Mouse (Mus musculus) urinary bladder, adult 18-20 months (tissue): ENCODE measurements around the gene Dtx2.
"Not testable (repeated sequence)": the region's sequence is repeated elsewhere in the genome, so short reads cannot be mapped to it uniquely, and the experiment has no call there.

Source experiments
- DNase-seq, 2 experiments: peaks; one replicate each; pipeline ENCODE4 v3.0.0; 2022; ENCODE audit warnings: low spot score in 2 of 2, mixed read lengths in 2 of 2

The Dtx2 gene

GRCm38 (mm10) chr5:136025712-136026111 lies 31.1 kb downstream of the Dtx2 start:
- DNase-seq: no peak

GRCm38 (mm10) chr5:136026859-136027258 lies 32.3 kb downstream of the Dtx2 start:
- DNase-seq: no peak

GRCm38 (mm10) chr5:136027612-136028311 lies 33.2 kb downstream of the Dtx2 start:
- DNase-seq: no peak

GRCm38 (mm10) chr5:136034868-136035267 lies 40.3 kb downstream of the Dtx2 start:
- no peak for DNase-seq

GRCm38 (mm10) chr5:136035285-136035684 lies 40.7 kb downstream of the Dtx2 start:
- no peak for DNase-seq

- DNase-seq: no peak
Observed at GRCm38 (mm10) chr5:136036667-136037066, 42.1 kb downstream of the Dtx2 start.

GRCm38 (mm10) chr5:136038258-136039214 lies 43.9 kb downstream of the Dtx2 start, which contains the start of gene Upk3b:
Upk3b (plus strand) TSS chr5:136038496.
- peak; percentile 56 to 76 for DNase-seq

- no peak for DNase-seq
Observed at GRCm38 (mm10) chr5:136040210-136040609, 45.6 kb downstream of the Dtx2 start.

GRCm38 (mm10) chr5:136041260-136041659 lies 46.7 kb downstream of the Dtx2 start:
- no peak for DNase-seq

- DNase-seq: no peak
Observed at GRCm38 (mm10) chr5:136041666-136042065, 47.1 kb downstream of the Dtx2 start.

- DNase-seq: peak in 1 of 2 experiments; percentile 52
Observed at GRCm38 (mm10) chr5:136044865-136045264, 50.3 kb downstream of the Dtx2 start.

- DNase-seq: peak in 1 of 2 experiments; percentile 26
Observed at GRCm38 (mm10) chr5:136045408-136045807, 50.8 kb downstream of the Dtx2 start.

GRCm38 (mm10) chr5:136045987-136046386 lies 51.4 kb downstream of the Dtx2 start:
- DNase-seq: peak; percentile 71 to 90

GRCm38 (mm10) chr5:136048541-136048940 lies 53.9 kb downstream of the Dtx2 start:
- DNase-seq: not testable (repeated sequence)

- no peak for DNase-seq
Observed at GRCm38 (mm10) chr5:136049926-136050325, 55.3 kb downstream of the Dtx2 start.

- peak; percentile 14 to 59 for DNase-seq
Observed at GRCm38 (mm10) chr5:136051231-136052085, 56.9 kb downstream of the Dtx2 start.

- DNase-seq: no peak
Observed at GRCm38 (mm10) chr5:136052861-136053655, 58.5 kb downstream of the Dtx2 start.

GRCm38 (mm10) chr5:136054301-136055077 lies 59.9 kb downstream of the Dtx2 start, which contains the start of gene Upk3bl:
Upk3bl (plus strand) TSS chr5:136054492.
- no peak for DNase-seq

GRCm38 (mm10) chr5:136056062-136056461 lies 61.5 kb downstream of the Dtx2 start:
- no peak for DNase-seq

- peak in 1 of 2 experiments; percentile 23 for DNase-seq
Observed at GRCm38 (mm10) chr5:136057085-136057484, 62.5 kb downstream of the Dtx2 start.
